Mouse (Mus musculus) left cerebral cortex, postnatal 36 days (tissue): ENCODE measurements around the gene Gm10912. TPM values are rescaled to one million over a fixed set of nuclear protein-coding genes. Genes with fewer than 3 reads are reported as not detected.
A peak's percentile ranks its signal among the peaks of the same experiment; 100 is the strongest.
"Not testable (repeated sequence)": the region's sequence is repeated elsewhere in the genome, so short reads cannot be mapped to it uniquely, and the experiment has no call there.

Experiments
- DNase-seq, 2 experiments: peaks; one replicate each; pipeline ENCODE4 v3.0.0; 2021 to 2022; ENCODE audit warnings: low spot score in 2 of 2, mixed read lengths in 1 of 2
- intact Hi-C: fragments of 180-260 bp; cut with DNase I; formaldehyde crosslinking; loops from one replicate; pipeline ENCODE4 v1.15.1; 2025
- total RNA-seq, 2 experiments: library from RNA; stranded (reverse); gene quantifications; 2 replicates each; pipeline ENCODE4 v1.2.3; 2021

Gene Gm10912
- total RNA-seq: under 1 TPM; 0.32 to 0.95 TPM

GRCm38 (mm10) chr2:104065526-104065925, at the start of gene Gm10912:
TSS of gene Gm10912 (plus strand) at chr2:104065826.
- DNase-seq, intact Hi-C loops: not testable (repeated sequence)

DNA sequence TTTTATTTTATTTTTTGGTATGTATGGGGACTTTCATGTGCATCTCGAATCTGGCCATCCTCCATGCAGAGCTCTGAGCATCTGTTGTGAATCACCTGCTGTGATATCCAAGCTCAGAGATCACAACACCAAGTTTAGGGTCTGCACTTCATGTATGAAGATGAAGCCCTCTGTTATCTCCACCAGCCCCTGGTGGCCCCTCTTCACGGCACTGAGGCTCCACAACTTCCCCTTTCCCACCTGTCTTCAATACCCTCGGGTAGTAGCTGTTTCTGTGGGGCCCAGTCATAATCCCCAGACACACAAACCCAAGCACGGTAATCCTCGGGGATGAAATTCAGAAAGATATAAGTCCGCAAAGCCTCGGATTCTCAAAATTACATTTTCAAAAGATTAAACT, 42.5 kb upstream of the Gm10912 start:
- intact Hi-C loops: no loop called here
- DNase-seq: no peak

- intact Hi-C loops: no loop called here
- no peak for DNase-seq
Measured at GRCm38 (mm10) chr2:104024656-104025055, 41.0 kb upstream of the Gm10912 start.

GRCm38 (mm10) chr2:104027458-104028138, 38.0 kb upstream of the Gm10912 start, which contains the start of gene Fbxo3:
TSS of gene Fbxo3 (plus strand) at chr2:104027721.
- intact Hi-C loops: no loop called here
- peak; percentile 81 for DNase-seq

DNA sequence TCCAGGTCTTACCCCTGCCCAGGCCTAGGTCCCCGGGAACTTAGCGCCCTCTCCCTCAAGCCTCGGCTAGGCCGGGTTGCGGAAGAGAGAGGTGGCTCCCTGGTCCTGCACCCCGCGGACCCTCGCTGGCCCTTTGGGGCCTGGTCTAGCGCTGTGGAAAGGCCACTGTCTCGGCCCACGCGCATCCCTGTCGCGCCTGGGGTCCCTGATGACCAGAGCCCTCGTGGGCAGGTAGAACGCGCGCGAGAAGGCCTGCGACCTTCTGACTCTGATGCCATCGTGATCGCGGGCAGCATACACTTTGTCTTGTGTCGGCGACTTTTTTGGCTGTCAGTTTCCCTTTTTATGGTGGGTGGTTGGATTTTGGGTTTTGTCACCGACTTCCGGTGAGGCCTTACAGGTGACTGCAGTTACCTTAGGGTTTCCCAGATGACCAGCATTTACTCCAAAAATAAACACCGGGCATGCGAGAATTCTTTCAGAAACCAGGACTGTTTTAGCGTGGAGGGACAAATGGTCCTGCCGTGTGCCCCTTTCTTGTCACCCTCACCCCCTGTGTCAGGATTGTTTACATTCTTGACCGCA, 37.4 kb upstream of the Gm10912 start, which contains the start of gene 4931422A03Rik:
Gene 4931422A03Rik, minus strand, starts transcription at position 223 of the 585 bp plus-strand sequence.
- peak in 1 of 2 experiments; percentile 9 for DNase-seq
- intact Hi-C loops: no loop called here

DNA sequence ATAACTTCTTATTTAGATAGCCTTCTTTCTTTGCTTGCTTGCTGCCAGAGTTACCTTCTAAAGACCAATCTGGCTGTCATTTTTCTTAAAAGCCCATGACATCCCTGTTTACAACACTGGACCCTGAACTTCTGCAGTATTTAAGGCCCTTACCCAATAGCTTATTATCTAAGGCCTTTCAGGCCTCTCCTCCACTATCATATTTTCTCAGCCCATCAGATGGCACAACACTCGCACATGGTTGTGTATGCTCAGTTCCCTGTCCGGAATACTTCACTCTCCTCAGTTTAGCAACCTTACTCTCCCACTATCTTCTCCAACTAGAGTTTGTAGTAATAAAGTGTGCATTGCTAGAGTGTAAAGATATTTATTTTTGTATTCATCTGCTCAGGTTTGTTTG, 36.6 kb upstream of the Gm10912 start:
- intact Hi-C loops: no loop called here
- no peak for DNase-seq

DNA sequence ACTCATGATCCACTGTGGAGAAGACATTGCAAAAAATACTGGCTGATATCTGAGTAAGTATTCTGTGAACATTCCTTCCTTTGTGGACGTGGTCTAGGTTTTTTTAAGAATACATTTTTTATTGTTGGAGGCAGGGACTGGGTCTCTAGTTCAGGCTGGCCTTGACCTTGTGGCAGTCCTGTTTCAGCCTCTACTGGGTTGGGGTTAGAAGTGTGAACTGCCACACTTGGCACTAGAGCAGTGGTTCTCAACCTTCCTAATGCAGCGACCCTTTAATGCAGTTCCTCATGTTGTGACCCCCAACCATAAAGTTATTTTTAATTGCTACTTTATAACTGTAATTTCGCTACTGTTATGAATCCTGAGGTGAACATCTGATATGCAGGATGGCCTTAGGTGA, 35.2 kb upstream of the Gm10912 start:
- intact Hi-C loops: loop anchor here (10.0 kb wide), 2 partner anchors 394 to 554 kb away; no protein-coding TSS in a partner anchor
- DNase-seq: no peak

DNA sequence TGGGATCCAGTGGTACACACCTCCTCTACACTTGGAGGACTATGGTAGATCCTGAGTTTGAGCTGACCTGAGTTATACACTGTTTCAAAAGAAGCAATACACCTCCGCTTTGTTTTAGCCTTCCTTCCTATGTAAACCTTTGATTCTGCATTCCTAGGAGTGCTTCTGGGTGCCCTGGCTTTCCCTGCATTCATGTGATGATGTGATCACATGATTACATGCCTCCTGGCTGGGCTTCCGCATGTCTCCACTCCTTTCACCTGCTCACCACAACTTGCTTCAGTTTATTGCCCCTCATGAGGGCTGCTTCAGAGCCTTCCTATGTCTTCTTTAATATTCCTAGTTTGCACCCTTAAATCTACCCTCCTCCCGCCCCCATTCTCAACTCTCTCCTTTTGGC, 33.6 kb upstream of the Gm10912 start:
- DNase-seq: no peak
- intact Hi-C loops: loop anchor here (10.0 kb wide), 2 partner anchors 393 to 553 kb away; no protein-coding TSS in a partner anchor

- intact Hi-C loops: loop anchor here (10.0 kb wide), 2 partner anchors 390 to 550 kb away; no protein-coding TSS in a partner anchor
- peak; percentile 41 to 68 for DNase-seq
Measured at GRCm38 (mm10) chr2:104034832-104035472, 30.7 kb upstream of the Gm10912 start.

- no peak for DNase-seq
- intact Hi-C loops: loop anchor here (10.0 kb wide), 2 partner anchors 389 to 549 kb away; no protein-coding TSS in a partner anchor
Measured at GRCm38 (mm10) chr2:104035595-104035994, 30.0 kb upstream of the Gm10912 start.

DNA sequence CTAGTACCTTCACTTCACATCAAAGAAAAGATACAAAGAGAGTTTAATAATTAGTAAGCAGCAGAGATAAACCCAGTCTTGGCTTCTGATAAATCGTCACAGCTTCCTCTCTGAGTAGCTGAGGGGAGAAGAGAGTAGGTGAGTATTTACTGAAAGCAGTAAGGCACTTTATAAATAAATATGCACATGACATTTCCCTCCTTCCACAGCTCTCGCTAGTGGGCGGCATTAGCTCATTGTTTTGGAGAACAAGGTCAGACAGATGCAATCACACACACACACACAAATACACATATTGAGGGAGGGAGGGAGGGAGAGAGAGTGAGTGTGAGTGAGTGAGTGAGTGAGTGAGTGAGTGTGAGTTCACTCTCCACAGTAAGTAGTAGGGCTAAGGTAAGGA, 29.3 kb upstream of the Gm10912 start:
- no peak for DNase-seq
- intact Hi-C loops: loop anchor here (10.0 kb wide), 2 partner anchors 388 to 548 kb away; no protein-coding TSS in a partner anchor

DNA sequence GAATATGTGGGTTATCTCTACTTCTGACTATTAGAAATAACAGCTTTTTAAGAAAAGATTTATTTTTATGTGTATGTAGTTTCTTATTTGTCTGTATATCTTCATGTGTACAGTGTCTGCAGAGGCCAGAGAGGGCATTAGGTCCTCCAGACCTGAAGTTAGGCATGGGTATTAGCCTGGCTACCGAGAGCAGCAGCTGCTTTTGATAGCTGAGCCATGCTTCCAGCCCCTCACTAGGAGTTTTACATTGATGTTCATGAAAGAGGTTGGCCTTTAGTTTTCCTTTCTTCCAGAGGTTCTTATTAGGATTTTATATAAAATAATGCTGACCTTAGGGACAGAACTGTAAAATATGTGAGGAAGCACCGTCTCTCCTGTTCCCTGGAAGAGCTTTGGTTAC, 27.4 kb upstream of the Gm10912 start:
- DNase-seq: no peak
- intact Hi-C loops: loop anchor here (10.0 kb wide), 2 partner anchors 387 to 547 kb away; no protein-coding TSS in a partner anchor

DNA sequence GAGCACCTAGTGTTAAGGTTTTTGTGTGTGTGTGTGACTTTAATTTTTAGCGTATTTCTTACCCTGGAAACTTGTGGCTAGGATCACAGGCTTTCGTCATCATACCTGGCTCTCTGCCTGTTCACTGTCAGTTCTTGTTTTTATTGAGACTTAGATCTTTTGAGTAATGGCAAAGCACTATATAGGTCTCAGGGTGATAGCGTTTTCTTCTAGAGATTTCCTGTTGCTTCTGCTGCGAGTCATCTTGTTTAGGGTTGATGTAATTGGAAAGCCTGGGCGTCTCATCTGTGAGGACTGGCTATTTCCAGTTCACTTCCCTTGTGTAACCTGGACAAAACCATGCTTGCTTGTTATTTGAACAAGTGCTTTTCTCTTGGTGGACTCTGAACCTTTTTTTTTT, 24.0 kb upstream of the Gm10912 start:
- DNase-seq: no peak
- intact Hi-C loops: no loop called here

GRCm38 (mm10) chr2:104042766-104043165, 22.9 kb upstream of the Gm10912 start:
- intact Hi-C loops: no loop called here

GRCm38 (mm10) chr2:104043624-104044478, 21.8 kb upstream of the Gm10912 start:
- no peak for DNase-seq
- intact Hi-C loops: no loop called here

More at GRCm38 (mm10) chr2:104042766-104043165, 22.9 kb upstream of the Gm10912 start:
- DNase-seq: no peak

GRCm38 (mm10) chr2:104044479-104045080, 21.0 kb upstream of the Gm10912 start:
- intact Hi-C loops: no loop called here
- DNase-seq: no peak

GRCm38 (mm10) chr2:104058381-104058780, 7.2 kb upstream of the Gm10912 start:
- intact Hi-C loops: no loop called here
- no peak for DNase-seq

- intact Hi-C loops: no loop called here
- DNase-seq: no peak
Measured at GRCm38 (mm10) chr2:104058954-104059353, 6.7 kb upstream of the Gm10912 start.

DNA sequence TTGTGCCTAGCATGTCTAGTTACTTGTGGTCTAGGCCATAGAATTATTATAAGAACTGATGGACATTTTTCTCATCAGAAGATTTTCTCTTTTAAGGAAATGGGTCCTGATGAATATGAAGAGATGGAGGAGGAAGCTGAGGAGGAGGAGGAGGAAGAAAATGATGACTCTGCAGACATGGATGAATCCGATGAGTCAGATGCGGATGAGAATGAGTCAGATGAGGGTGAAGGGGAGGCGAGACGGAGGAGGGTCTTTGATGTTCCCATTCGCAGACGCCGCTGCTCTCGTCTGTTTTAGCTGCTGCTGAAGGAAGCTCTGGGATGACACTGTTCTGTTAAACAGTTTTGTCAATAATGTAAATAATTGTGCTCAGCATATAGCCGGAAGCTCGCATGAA, 5.8 kb upstream of the Gm10912 start:
- intact Hi-C loops: no loop called here
- no peak for DNase-seq
